Mouse (Mus musculus) urinary bladder, postnatal 4 days (tissue): Measurements from ENCODE around the gene Capn7.

Experiments
- DNase-seq, 2 experiments: peaks; one replicate each; pipeline ENCODE4 v3.0.0; 2021 to 2022; ENCODE audit warnings: low spot score in 2 of 2

The Capn7 gene

DNA sequence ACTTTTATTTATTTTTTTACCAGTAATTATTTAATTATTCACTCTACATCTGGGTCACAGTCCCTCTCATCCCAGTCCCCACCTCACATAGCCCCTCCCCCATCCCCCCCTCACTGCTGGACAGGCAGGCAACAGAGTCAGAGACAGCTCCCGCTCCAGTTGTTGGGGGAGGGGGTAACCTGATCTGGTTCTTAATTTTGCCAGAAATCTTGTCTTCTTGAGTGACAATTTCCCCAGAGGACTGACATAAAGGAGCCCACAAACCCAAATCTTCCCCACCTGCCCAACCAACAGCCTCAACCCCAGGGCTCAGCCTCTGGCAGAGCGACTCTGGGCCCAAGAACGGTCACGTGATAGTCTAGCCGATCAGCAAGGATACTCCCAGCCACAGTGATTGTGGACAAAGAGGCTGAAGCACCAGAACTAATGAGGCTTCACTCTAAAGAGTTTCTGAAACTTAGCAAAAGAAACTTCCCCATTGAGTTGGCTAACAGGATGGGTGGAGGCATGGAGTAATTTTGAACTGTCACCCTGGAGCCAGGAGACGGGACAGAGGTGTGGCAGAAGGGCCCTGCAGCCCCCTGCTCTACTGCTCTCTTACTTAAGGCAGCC lies 77.1 kb downstream of the Capn7 start:
- no peak for DNase-seq

DNA sequence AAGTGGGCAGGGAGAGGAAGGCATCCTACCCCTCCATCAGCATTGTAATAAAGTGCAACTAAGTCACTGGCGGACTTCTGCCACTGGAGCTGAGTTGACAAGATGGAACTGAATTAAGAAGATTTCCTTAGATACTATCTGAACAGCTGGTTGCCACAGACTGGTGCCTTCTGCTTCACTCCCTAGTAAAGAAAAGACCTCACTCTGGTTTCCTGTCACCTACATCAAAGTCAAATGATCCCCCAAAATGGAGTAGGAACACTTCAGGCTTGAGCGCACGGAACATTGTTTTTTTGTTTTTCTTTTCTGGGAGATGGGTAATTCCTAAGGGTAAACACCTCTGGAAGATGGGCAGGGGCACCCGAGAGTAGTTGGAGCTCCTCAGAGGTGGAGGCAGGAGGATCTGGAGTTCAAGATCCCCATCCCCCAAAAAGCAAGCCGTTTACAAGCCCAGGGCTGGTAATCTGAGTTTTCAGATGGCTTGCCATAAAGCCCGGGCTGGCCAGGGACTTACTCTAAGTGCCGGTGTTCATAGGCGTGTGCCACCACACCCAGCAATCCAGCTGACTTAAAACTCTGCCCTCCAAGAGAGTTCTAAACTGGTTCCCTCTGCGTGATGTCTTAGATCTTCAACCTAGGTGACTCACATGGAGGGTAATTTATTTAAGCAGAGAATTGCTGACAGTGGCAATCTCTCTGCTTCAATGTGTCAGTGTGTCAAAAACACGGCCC lies 78.0 kb downstream of the Capn7 start:
- no peak for DNase-seq

DNA sequence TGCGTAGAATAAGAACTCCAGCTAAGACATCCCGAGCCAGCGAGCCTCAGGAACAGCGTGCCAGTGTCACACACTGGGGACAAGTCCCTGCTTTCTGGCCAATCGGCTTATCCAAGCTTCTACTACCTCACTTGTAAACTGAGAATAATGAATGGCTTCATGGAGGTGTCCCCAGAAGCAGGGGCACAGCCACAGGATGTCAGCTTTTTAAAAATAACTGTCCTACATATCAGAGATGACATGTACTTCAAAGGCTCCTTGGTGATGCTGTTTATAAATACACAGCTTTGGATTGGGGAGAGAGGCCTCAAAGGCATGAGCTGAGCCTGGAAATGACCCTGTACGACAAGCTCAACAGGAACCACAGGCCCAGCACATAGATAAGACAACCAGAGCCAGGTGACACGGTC lies 78.5 kb downstream of the Capn7 start:
- DNase-seq = no peak

DNA sequence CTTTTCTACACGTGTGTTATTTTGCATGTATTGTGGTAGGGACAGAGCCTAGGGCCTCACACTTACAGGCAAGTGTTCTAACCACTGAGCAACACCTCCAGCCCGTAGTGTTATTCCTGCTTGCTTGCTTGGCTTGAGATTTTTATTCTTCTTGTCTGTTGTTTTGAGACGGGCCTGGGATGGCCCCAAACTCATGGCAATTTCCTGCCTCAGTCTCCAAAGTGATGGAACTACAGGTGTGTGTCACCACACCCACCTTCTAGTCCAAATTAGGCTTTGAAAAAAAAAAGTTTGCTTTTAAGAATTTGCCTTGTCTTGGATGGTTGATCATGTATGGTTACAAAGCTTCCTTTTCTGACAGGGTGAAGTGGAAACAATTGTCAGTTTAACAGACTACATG lies 80.0 kb downstream of the Capn7 start:
- no peak for DNase-seq

DNA sequence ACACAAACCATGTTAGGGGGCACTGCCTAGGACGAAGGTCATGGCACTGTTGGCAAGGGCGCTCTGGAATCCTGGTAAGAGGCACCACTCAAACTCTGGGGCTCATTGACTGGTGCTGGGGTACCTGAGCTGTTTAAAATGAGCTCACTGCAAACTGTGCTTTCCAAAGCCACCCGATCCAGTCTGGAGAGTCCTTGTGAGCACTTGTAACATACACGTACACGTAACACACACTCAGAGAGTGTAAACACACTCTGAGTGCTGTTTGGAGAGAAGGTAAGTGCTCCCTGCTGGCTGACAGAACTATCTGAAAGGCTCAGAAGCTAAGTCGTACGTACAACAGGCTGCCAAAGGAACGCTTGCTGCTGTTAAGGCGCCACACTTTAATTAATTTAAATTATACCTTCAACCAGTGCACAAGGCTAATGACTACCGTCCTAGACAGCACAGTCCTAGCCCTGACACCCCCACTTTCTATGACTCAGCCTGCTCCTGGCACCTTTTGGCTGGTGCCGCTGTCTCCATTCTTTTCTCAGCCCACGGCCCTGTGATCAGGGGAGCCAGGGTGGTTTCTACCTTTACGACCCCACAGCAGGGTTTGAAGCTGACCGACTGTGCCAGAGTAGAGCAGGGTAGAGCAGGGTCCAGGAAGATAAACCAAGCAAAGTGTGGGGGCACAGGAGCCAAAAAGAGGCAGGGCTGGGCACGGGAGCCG lies 80.6 kb downstream of the Capn7 start:
- DNase-seq = no peak

DNA sequence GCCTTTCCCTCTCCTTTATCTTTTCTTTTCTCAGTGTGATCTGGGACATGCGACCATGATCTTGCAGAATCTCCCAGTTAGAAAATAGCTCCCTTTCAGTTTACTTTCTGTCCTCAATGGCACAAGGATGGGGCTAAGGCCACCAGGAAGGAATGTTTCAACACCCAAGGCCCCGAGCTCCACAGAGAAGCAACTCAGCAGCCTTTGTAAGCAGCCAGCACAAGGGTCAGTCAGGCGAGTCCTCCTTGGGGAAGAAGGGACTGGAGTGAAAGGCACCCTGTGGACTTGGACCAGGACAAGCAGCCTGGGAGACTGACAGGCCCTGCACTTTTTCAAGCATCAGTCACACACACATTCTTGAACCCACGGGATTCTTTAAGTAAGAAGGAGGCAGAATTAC lies 82.8 kb downstream of the Capn7 start:
- no peak for DNase-seq

DNA sequence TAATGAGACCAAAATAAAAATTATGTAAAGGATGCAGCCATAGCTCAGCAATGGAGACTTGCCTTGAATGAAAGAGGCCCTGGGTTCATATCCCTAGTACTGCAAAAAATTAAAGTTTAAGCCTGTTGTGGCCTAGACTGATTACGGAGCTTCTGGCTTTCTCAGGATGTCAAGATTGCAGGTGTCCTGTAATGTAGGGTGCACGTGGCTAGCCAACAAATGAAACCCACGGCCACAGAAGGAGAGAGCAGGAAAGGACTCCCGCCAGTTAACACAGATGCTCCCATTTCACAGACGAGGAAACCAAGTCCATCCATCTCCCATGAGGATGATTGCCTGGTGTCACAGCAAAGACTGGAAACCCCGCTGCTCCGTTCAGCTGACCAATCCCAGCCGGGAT lies 83.7 kb downstream of the Capn7 start:
- DNase-seq = no peak

DNA sequence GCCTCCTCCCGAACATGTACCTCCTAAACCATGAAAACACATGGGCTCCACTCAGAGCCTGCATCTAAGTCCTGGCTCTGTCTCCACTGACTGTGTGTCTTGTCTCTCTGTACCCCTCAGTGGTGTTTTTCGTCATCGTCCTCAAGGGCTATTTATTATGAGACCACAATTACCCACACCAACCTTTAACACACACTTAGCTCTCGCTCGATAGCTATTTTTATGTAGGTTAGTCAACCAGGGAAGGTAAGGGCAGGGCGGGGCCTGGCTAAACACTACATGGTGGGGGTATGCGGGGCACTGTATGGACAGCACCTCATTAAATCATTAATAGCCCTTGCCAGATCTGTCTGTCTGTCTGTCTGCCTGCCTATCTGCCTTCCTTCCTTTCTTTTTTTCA lies 84.1 kb downstream of the Capn7 start:
- no peak for DNase-seq

DNA sequence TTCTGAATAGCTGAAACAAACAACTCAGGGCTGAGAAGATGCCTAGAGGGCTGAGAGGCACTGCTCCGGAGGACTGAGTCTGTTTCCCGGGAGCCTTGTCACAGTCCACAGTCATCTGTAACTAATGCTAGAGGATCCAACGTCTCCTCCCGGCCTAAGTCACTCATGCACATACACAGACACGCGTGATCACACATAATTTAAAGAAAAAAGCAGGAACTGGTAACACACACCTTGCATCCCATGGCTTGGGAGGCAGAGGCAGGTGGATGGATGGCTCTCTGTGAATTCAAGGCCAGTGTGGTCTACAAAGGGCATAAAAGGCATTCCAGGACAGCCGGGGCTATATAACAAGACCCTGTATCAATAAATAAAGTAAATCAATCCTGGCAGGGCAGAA lies 84.5 kb downstream of the Capn7 start:
- DNase-seq = no peak
